Mouse (Mus musculus) lung, embryonic 16.5 days (tissue): ENCODE results near the gene Tln2. TPM values are rescaled to one million over a fixed set of nuclear protein-coding genes. Genes with fewer than 3 reads are reported as not detected.
"Not testable (repeated sequence)": the region's sequence is repeated elsewhere in the genome, so short reads cannot be mapped to it uniquely, and the experiment has no call there.

ENCODE experiments used
- ATAC-seq: fragments of 200-750 bp; cut with Nextera tagmentation; 2 replicates; pipeline ENCODE4 v1.8.0; 2017; ENCODE audit warnings: low read depth, mild to moderate bottlenecking, moderate library complexity
- H3K27ac ChIP-seq: fragments of 300-500 bp; sonication (generic); 2 replicates; pipeline ENCODE4 v1.5.1; 2014; ENCODE audit warnings: mild to moderate bottlenecking, control low read depth, low read length
- H3K27me3 ChIP-seq: fragments of 300-500 bp; sonication (generic); 2 replicates; pipeline ENCODE4 v1.6.1; 2014; ENCODE audit warnings: low read depth, low read length, mixed read lengths; ENCODE audit not compliant: control insufficient read depth, insufficient read depth
- H3K36me3 ChIP-seq: fragments of 300-500 bp; sonication (generic); 2 replicates; pipeline ENCODE4 v1.6.1; 2014; ENCODE audit warnings: low read length; ENCODE audit not compliant: control insufficient read depth, insufficient read depth
- H3K4me1 ChIP-seq: fragments of 300-500 bp; sonication (generic); replicated peaks from 2 replicates; pipeline ENCODE4 v1.6.1; 2014; ENCODE audit warnings: low read length, mixed read lengths; ENCODE audit not compliant: control insufficient read depth, insufficient read depth
- H3K4me2 ChIP-seq: fragments of 300-500 bp; sonication (generic); 2 replicates; pipeline ENCODE4 v1.6.1; 2014; ENCODE audit warnings: low read depth, low read length, control low read depth
- H3K4me3 ChIP-seq: fragments of 300-500 bp; sonication (generic); 2 replicates; pipeline ENCODE4 v1.5.1; 2014; ENCODE audit warnings: mild to moderate bottlenecking, low read length, control low read depth
- H3K9ac ChIP-seq: fragments of 300-500 bp; sonication (generic); 2 replicates; pipeline ENCODE4 v1.6.1; 2014; ENCODE audit warnings: low read length, control low read depth
- H3K9me3 ChIP-seq: fragments of 300-500 bp; sonication (generic); 2 replicates; pipeline ENCODE4 v1.6.1; 2016; ENCODE audit warnings: low read length; ENCODE audit not compliant: control insufficient read depth
- WGBS: fragments of 180-500 bp; shearing (Covaris S2); extraction: QIAGEN DNeasy Blood & Tissue Kit; methylation state at CpG from one replicate; pipeline ENCODE4 v1.1.7; 2014; 5-methylcytosine and 5-hydroxymethylcytosine counted together
- polyA plus RNA-seq: library from polyadenylated mRNA; unstranded; fragments of >200 nt; fragmentation: Nextera tagmentation; extraction: Ambion mirVana; gene quantifications from 2 replicates; pipeline ENCODE4 v1.2.1, GENCODE M21; 2015

Gene Tln2
- polyA plus RNA-seq, 1 experiment from 2014 or later, result 9.9 TPM

- WGBS, result 79% methylated on average over 6 of the region's 6 CpGs
- H3K9ac ChIP-seq, result no peak overlapping the region
Measured at GRCm38 (mm10) chr9:67297236-67297889, 262.1 kb downstream of the Tln2 start.

GRCm38 (mm10) chr9:67287457-67287856 lies 272.0 kb downstream of the Tln2 start:
- Histone ChIP-seq H3K4me3 (no peak overlapping the region), H3K4me2 (no peak overlapping the region), H3K27ac (no peak overlapping the region; the same call in 1 of the 2 replicates), H3K36me3 (no peaks in the 10 kb centered on the region), H3K4me1 (peaks cover 7% of the 10 kb centered on the region), H3K9ac (no peak overlapping the region), H3K27me3 (peaks cover 28% of the 10 kb centered on the region), H3K9me3 (no peaks in the 10 kb centered on the region)
- 39% methylated on average over 4 of the region's 4 CpGs for WGBS
- ATAC-seq, result 0 out of 2 replicates have a peak, but pooled peaks have one; percentile 50

More at GRCm38 (mm10) chr9:67297236-67297889, 262.1 kb downstream of the Tln2 start:
- Histone ChIP-seq H3K4me1 (peaks cover 4% of the 10 kb centered on the region), H3K4me2 (no peak overlapping the region), H3K27ac (peak overlapping the region; percentile 31; the same call in 1 of the 2 replicates), H3K36me3 (no peaks in the 10 kb centered on the region), H3K27me3 (no peaks in the 10 kb centered on the region), H3K9me3 (no peaks in the 10 kb centered on the region), H3K4me3 (no peak overlapping the region)
- peak; percentile 46; the same call in 1 of the 2 replicates for ATAC-seq

- H3K9ac ChIP-seq, result no peak overlapping the region
- peaks cover 32% of the 10 kb centered on the region for H3K27me3 ChIP-seq
- no peak overlapping the region for H3K4me2 ChIP-seq
- WGBS, result 57% methylated on average over 3 of the region's 3 CpGs
- H3K27ac ChIP-seq, result 0 out of 2 replicates have a peak overlapping the region, but pooled peaks have one; percentile 19
- H3K4me3 ChIP-seq, result no peak overlapping the region
- H3K4me1 ChIP-seq, result peaks cover 7% of the 10 kb centered on the region
- peak; percentile 74 for ATAC-seq
- H3K36me3 ChIP-seq, result no peaks in the 10 kb centered on the region
- no peaks in the 10 kb centered on the region for H3K9me3 ChIP-seq
Measured at GRCm38 (mm10) chr9:67286801-67287200, 272.7 kb downstream of the Tln2 start.

GRCm38 (mm10) chr9:67285544-67285943 lies 274.0 kb downstream of the Tln2 start:
- peaks cover 34% of the 10 kb centered on the region for H3K27me3 ChIP-seq
- 52% methylated on average over 3 of the region's 3 CpGs for WGBS
- H3K27ac ChIP-seq, result no peak overlapping the region
- H3K36me3 ChIP-seq, result no peaks in the 10 kb centered on the region
- H3K4me2 ChIP-seq, result no peak overlapping the region
- H3K9ac ChIP-seq, result no peak overlapping the region
- ATAC-seq, result no peak
- H3K4me3 ChIP-seq, result no peak overlapping the region
- H3K4me1 ChIP-seq, result peaks cover 9% of the 10 kb centered on the region
- H3K9me3 ChIP-seq, result no peaks in the 10 kb centered on the region

- Histone ChIP-seq H3K9me3 (no peaks in the 10 kb centered on the region), H3K27ac (no peak overlapping the region), H3K4me3 (no peak overlapping the region), H3K27me3 (peaks cover 49% of the 10 kb centered on the region), H3K9ac (no peak overlapping the region), H3K4me2 (no peak overlapping the region), H3K36me3 (no peaks in the 10 kb centered on the region), H3K4me1 (peaks cover 2% of the 10 kb centered on the region; the same call in 1 of the 2 replicates)
- ATAC-seq, result no peak
- WGBS, result 61% methylated on average over 6 of the region's 6 CpGs
Measured at GRCm38 (mm10) chr9:67281812-67282211, 277.7 kb downstream of the Tln2 start.

GRCm38 (mm10) chr9:67280311-67280710 lies 279.2 kb downstream of the Tln2 start:
- peaks cover 51% of the 10 kb centered on the region for H3K27me3 ChIP-seq
- not testable (repeated sequence) for H3K4me1 ChIP-seq, H3K9me3 ChIP-seq, H3K4me3 ChIP-seq, H3K36me3 ChIP-seq, H3K27ac ChIP-seq, ATAC-seq, H3K4me2 ChIP-seq, H3K9ac ChIP-seq

- Histone ChIP-seq H3K4me1 (peaks cover 4% of the 10 kb centered on the region; the same call in 1 of the 2 replicates), H3K9me3 (no peaks in the 10 kb centered on the region), H3K36me3 (no peaks in the 10 kb centered on the region), H3K27ac (no peak overlapping the region), H3K27me3 (peaks cover 26% of the 10 kb centered on the region), H3K9ac (no peak overlapping the region), H3K4me3 (no peak overlapping the region), H3K4me2 (no peak overlapping the region)
- 83% methylated on average over 6 of the region's 6 CpGs for WGBS
- no peak for ATAC-seq
Measured at GRCm38 (mm10) chr9:67276446-67276845, 283.1 kb downstream of the Tln2 start.

- Histone ChIP-seq H3K4me3 (no peak overlapping the region), H3K4me1 (peaks cover 21% of the 10 kb centered on the region), H3K4me2 (no peak overlapping the region), H3K9ac (no peak overlapping the region), H3K9me3 (no peaks in the 10 kb centered on the region), H3K36me3 (no peaks in the 10 kb centered on the region), H3K27me3 (peaks cover 23% of the 10 kb centered on the region), H3K27ac (no peak overlapping the region)
- ATAC-seq, result peak; percentile 53; the same call in 1 of the 2 replicates
- 40% methylated on average over 3 of the region's 3 CpGs for WGBS
Measured at GRCm38 (mm10) chr9:67274296-67274695, 285.2 kb downstream of the Tln2 start.

GRCm38 (mm10) chr9:67273362-67273761 lies 286.1 kb downstream of the Tln2 start:
- no peak for ATAC-seq
- no peak overlapping the region for H3K4me2 ChIP-seq
- H3K9ac ChIP-seq, result no peak overlapping the region
- H3K27me3 ChIP-seq, result peaks cover 15% of the 10 kb centered on the region
- H3K36me3 ChIP-seq, result no peaks in the 10 kb centered on the region
- no peak overlapping the region for H3K27ac ChIP-seq
- H3K4me3 ChIP-seq, result no peak overlapping the region
- no peaks in the 10 kb centered on the region for H3K9me3 ChIP-seq
- peaks cover 29% of the 10 kb centered on the region for H3K4me1 ChIP-seq
